Mouse (Mus musculus) NIH3T3 (cell line): Measurements from ENCODE around the gene Nrxn3.

ENCODE experiments used
- DNase-seq: peaks from one replicate; pipeline ENCODE4 v3.0.0-alpha.2; 2012; ENCODE audit warnings: low read depth

Gene Nrxn3

GRCm38 (mm10) chr12:88931713-88932112 lies 209.0 kb downstream of the Nrxn3 start:
- DNase-seq: no peak

DNA sequence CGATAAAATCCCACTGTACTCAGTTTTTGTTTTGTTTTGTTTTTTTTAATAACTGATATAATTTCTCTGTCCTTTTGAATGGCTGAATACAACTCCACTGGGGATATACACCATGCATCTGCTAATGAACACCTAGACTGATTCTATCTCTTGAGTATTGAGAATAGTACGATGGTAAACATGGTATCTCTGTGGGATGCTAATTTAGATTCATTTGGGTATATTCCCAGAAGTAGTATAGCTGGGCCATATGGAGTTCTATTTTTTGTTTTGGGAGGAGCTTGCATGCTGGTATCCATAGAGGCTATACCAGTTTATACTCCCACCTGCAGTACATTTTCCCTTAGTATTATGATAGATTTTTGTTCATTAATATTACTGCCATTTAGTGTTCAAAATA lies 217.0 kb downstream of the Nrxn3 start:
- no peak for DNase-seq

DNA sequence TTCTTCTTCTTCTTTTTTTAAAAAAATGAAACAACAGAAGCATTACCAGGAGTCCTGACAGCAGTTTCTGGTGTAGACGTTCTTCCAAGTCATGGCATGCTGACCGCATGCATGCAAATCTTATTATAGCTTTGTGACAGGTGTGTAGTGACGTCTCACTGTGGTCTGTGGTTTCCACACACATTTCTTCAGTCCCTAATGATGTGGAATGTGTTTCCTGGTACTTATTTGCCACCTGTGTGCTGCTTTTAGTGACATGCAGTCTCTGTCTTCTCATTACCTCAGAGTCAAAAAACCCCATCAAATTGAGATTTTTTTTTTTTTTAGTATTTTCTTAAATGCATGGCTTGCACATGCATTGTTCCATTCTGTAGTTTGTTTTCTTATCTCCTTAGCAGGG lies 222.3 kb downstream of the Nrxn3 start:
- DNase-seq: no peak

DNA sequence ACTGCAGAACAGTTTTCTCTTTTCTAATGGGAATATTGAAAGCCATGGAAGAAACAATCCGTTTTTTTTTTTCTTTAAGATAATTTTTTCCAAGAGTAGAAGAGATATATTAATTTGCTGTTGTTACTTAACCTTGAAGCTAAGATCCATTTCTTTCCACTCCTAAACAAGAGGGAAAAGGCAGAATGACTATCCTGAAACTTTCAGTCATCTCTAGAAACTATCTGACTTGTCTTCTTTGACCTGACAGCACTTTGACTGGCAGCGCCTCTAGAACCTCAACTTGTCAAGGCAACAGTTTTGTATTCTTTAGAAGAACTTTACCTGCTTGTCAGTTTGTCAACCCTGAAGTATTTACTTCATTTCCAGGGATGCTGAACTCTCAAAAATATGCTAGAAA lies 227.2 kb downstream of the Nrxn3 start:
- DNase-seq: no peak

GRCm38 (mm10) chr12:88952937-88953600 lies 230.4 kb downstream of the Nrxn3 start:
- DNase-seq: no peak

- DNase-seq: no peak
Measured at GRCm38 (mm10) chr12:88953801-88954200, 231.1 kb downstream of the Nrxn3 start.

- DNase-seq: no peak
Measured at GRCm38 (mm10) chr12:88957431-88957830, 234.8 kb downstream of the Nrxn3 start.

GRCm38 (mm10) chr12:88960817-88961216 lies 238.1 kb downstream of the Nrxn3 start:
- DNase-seq: no peak

DNA sequence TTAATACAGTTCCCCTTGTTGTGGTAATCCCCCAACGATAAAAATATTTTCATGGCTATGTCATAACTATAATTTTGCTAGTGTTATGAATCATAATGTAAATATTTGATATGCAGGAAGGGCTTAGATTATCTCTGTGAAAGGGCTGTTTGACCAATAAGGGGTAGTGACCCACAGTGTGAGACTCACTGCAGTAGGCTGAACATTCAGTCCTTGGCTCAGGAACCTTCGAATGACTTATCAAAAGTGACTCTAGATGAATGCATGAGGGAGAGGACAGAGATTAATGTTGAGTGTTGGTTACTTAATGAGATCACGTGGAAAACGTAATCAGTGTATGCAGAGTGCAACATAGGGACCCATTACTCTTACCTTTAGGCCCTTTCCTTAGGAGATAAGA lies 243.7 kb downstream of the Nrxn3 start:
- no peak for DNase-seq

- DNase-seq: no peak
Measured at GRCm38 (mm10) chr12:88976621-88977020, 253.9 kb downstream of the Nrxn3 start.

GRCm38 (mm10) chr12:88983688-88984330 lies 261.1 kb downstream of the Nrxn3 start:
- DNase-seq: no peak

- no peak for DNase-seq
Measured at GRCm38 (mm10) chr12:88984375-88984774, 261.7 kb downstream of the Nrxn3 start.

DNA sequence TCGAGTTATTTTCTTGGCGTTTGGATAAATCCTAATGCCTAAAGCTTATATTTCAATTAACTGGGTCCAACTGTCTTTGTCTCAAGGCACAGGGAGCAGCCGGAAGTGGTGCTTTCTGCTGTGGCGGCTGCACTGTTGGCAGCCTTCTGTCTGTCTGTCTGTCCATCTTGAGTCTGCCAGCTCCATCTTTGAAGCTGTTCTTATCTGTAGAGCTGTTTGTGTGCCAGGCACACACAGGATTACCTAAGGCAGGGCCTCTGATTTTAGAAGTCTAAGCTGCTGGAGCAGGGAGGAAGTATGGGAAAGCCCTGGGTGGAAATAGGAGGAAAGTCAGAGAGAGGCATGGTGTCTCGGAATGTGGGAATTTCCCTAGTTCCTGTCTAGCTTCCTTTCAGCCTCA lies 262.1 kb downstream of the Nrxn3 start:
- DNase-seq: no peak

- DNase-seq: no peak
Measured at GRCm38 (mm10) chr12:88987046-88987445, 264.4 kb downstream of the Nrxn3 start.

DNA sequence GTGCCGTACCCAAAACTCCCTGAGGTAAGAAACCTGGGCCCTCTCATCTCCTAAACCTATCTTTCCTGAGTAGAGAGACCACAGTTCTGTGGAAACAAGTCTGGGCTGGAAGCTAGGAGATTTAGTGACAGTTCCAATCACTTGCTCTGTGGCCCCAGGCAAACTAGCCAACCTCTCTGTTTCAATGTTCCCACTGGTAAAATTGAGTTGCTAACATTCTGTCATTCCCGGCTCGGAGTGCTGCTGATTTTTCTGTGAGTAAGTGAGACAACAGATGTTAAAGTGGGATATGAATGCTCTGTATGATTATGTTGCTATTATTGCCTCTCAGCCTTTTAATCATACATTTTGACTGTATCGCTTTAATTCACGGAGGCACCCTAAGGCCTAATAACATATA lies 268.1 kb downstream of the Nrxn3 start:
- no peak for DNase-seq

DNA sequence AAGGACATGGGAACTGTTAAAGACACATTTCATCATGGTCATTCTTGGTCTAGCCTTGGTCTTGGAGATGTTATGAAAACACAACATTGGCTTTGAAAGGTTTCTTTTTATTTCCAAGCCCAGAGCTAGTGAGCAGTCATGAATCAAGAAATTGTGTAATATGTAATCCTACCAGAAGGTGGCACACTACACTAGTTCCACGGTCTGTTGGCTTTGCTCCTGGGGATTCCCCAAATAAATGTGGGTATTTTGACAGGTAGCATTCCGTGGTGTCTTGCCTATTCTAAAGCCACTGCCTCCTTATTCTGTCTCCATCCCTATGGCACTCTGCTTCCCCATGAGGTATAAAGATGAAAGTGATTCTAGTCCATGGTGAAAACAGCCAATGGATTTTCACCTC lies 269.5 kb downstream of the Nrxn3 start:
- DNase-seq: peak; percentile 56

GRCm38 (mm10) chr12:88993788-88994187 lies 271.1 kb downstream of the Nrxn3 start:
- no peak for DNase-seq

DNA sequence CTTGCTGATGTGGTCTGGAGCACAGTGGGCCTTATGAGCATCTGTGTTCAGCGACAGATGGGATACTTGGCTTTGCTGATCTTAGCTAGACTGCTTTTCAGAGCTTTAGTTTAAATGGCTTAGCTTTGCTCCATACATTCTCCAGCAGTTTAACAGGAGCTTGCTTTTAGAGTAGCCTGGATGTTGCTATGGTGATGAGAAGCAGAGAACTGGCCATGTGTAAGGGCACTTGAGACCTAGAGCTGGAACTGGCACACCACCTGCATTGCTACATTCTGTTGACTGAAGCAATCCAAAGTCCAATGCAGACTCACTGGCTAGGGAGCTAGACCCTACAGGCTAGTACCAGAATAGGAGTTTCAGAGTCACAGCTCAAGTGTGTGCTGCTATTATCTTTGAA lies 293.8 kb downstream of the Nrxn3 start:
- DNase-seq: no peak

DNA sequence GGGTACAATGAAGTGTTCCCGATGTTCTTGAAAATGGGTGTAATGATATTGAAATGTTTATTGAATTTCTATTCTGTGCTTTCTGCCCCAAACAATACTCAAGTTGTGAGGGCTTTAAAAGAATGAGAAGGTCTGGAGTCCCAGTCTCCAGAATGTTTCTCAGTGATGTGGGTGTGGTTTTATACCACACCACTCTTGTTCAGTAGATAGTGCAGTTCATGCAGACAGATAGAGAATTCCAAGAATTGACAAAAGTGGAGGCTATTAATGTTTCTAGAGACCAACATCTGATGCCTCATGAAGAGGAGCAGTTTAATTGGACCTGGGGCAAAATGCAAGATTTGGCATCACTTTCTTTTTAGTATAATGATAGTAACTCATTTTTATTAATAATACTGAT lies 302.5 kb downstream of the Nrxn3 start:
- no peak for DNase-seq

DNA sequence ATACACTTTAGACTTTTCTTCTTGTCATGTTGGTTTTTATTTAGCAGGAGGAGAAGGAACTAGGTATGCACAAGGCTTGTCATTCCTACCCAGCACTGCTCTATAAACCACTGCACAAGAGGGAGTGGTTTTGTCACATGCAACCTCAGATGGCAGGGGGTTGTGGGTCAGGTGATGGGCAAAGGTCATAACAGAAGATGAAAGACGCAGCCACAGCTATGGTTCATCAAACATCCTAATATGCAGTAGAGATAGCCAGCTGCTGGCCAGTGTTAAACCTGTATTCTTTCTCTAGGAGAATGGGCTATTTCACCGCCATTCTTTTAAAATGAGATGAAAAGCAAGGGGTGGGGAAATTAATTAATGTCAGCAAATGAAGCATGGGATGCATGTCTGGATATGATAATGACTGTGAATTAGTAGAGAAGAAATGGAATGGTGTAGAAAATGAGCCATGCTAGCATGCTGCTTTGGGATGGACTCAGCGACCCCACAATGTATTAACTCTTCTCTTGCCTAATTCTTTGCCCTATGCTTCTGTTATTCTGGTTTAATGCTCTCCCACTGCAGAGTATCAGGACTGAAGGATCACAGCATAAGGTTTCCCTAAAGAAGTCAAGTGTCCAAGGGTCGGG lies 313.4 kb downstream of the Nrxn3 start:
- no peak for DNase-seq

GRCm38 (mm10) chr12:89040151-89040550 lies 317.5 kb downstream of the Nrxn3 start:
- DNase-seq: no peak

- no peak for DNase-seq
Measured at GRCm38 (mm10) chr12:89041429-89042107, 318.9 kb downstream of the Nrxn3 start.

- DNase-seq: peak; percentile 1
Measured at GRCm38 (mm10) chr12:89049279-89049678, 326.6 kb downstream of the Nrxn3 start.
